Mouse (Mus musculus) adrenal gland, postnatal 10 days (tissue): ENCODE results near the gene Neu3. TPM values are rescaled to one million over a fixed set of nuclear protein-coding genes. Genes with fewer than 3 reads are reported as not detected.

ENCODE experiments used
- DNase-seq: peaks from one replicate; pipeline ENCODE4 v3.0.0; 2021; ENCODE audit warnings: mixed read lengths
- total RNA-seq, 2 experiments: library from RNA; stranded (reverse); gene quantifications; 2 replicates each; pipeline ENCODE4 v1.2.3; 2021

Neu3 gene
- total RNA-seq, 2 experiments from 2014 or later = 3.0 to 3.7 TPM

DNA sequence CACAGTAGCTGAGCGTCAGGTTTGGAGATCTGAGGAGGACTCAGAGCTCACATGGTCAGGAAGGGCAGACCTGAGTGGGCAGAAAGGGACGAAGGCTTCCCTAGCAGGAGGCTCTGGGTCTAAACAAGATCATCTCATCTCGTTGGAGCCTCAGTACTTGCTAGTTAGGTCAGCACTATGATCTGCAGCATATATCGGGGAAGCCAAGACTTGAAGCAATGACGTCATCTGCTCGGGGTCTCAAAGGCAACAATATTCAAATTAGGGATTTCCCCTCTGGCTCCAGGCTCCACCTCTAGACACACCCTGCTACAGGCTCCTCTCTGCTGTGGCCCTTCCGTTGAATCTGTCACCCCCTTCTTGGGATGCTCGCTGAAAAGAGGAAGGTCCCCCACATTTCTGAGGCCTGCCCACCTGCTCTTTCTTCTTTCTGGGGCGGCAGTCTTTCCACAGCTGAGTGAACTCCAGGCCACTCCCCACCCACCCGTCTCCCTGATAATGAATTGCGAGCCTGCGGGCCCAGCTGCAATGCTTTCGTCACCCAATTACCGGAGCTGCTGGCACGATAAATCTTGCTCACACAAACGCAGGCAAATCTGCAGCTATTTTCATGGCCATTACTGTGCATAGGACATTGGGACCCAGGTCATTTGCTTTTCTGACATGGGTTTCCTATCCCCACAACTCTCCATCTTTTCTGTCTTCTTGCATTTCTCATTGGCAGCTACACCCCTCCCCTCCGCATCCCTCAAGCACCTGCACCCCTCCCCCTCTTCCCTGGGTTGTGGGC is 32.8 kb downstream of the Neu3 start:
- peak; percentile 21 for DNase-seq

- no peak for DNase-seq
Observed at GRCm38 (mm10) chr7:99794096-99794495, 34.1 kb downstream of the Neu3 start.

DNA sequence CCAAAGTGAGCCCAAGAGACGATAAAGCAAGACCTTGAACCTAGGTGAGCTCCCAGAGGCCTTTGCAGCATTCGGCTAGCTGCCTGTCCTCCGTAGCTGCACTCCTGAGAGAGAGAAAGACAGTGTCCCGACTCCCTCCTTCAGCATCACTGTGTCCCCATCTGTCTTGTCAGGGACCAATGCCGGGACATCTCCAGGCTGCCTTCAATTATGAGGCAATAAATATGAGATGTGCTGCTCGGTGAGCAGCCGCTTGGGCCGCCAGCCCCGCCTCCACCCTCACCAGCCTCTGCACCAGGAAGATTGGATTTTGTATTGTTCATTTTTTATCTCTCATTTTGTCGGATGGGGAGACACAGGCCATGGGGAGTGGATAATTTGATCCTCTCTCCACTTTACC is 37.4 kb downstream of the Neu3 start:
- no peak for DNase-seq

GRCm38 (mm10) chr7:99788563-99788962 is 39.7 kb downstream of the Neu3 start:
- DNase-seq = no peak

- DNase-seq = no peak
Observed at GRCm38 (mm10) chr7:99787935-99788334, 40.3 kb downstream of the Neu3 start.

DNA sequence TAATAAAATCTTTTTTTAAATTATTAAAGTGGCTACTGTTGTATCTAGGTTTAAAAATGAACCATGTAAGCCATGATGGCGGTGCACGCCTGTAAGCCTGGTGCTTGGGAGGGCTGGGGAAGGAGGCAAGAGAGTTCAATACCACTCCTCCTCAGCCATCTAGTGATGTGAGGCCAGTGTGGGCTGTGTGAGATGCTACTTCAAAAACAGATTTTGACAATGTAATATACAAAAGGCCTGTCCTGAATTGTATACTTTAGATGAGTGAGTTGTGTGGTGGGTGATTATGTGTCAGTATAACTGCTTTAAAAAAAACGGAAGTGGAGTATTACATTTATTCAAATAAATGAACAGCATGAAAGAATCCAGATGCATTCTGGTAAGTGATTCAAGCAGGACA is 41.4 kb downstream of the Neu3 start:
- DNase-seq = no peak

GRCm38 (mm10) chr7:99785553-99785952 is 42.7 kb downstream of the Neu3 start:
- no peak for DNase-seq

DNA sequence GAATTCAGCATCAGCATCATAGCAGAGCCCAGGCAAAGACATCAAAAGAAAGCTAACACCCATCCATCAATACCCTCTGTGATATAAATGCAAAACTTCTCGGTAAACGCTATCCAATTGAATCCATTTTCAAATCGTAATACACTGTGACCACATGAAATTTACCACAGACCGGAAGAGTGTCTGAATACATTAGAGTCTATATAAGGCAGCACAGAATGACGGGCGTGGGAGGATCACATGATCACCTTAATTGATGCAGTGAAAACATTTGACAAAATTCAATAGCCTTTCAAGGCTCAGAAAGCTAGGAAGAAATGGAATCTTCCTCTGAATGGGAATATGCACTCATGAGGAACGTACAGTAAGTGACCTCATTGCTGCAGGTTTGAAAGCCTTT is 44.8 kb downstream of the Neu3 start:
- no peak for DNase-seq

GRCm38 (mm10) chr7:99781916-99782315 is 46.3 kb downstream of the Neu3 start:
- no peak for DNase-seq

- no peak for DNase-seq
Observed at GRCm38 (mm10) chr7:99781385-99781784, 46.8 kb downstream of the Neu3 start.

GRCm38 (mm10) chr7:99763207-99763606 is 65.0 kb downstream of the Neu3 start, which contains the start of gene Olfr521:
Gene Olfr521, plus strand, starts transcription at chr7:99763507.
- no peak for DNase-seq

Other genes starting within 250 kb of the Neu3 start
- gene Tpbgl, start 201.3 kb downstream of the Neu3 start, total RNA-seq = 10 to 100 TPM; 13.9 to 14.6 TPM
- 10 to 100 TPM; 17.5 to 17.6 TPM for gene Slco2b1, start 117.1 kb downstream of the Neu3 start, total RNA-seq
- gene Olfr520, start 98.1 kb downstream of the Neu3 start, total RNA-seq = not detected
- gene Olfr521, start 64.9 kb downstream of the Neu3 start, total RNA-seq = not detected
- 1 to 10 TPM; 2.5 to 2.6 TPM for gene Xrra1, start 30.7 kb upstream of the Neu3 start, total RNA-seq
- 100 to 1,000 TPM; 118 to 135 TPM for gene Spcs2, start 35.0 kb upstream of the Neu3 start, total RNA-seq
- gene Rnf169, start 152.0 kb upstream of the Neu3 start, total RNA-seq = 10 to 100 TPM; 15.3 to 17.8 TPM
- gene Chrdl2, start 177.8 kb upstream of the Neu3 start, total RNA-seq = not detected